Mouse (Mus musculus): ENCODE results near the gene Zfp146.

GRCm38 (mm10) chr7:30217277-30217676 is 47.7 kb upstream of the Zfp146 start:
- TF ChIP-seq GATA1 (IDR thresholded peaks at IDR 0.05; ENCODE audit: low read length): no peak
- TF ChIP-seq TAL1 (IDR thresholded peaks at IDR 0.05; ENCODE audit: low read length): no peak
